19 mouse cellular contexts compared by ENCODE assay signal in the genomic region with DNA sequence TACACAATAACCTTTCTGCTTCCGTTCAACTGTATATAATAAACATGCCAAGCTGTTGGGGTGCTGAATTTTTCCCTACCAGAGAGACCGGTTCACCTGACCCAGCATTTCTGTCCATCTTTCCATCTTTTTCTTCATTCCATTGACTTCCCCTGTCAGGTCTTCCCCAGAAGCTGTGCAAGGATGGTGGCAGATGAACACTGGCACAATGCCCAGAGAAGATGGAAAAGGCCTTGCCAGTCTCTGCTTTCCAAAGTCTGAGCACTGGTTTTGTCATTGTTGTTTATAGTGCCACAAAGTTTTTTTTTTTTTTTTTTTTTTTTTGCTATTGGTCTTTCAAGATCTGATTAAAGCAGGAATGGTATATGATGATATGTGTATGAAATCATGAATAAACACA.
DNase-seq lines count a peak whose midpoint lies in the region; ATAC-seq and TF ChIP-seq lines count a peak whose summit lies in the region.
"Had no signal": no experiment of that assay in that cellular context is flagged by ENCODE, and none has a peak within 500 bp of the region (broad histone marks: within the 10 kb centered on the region; RNA-seq: fewer than 3 reads in every experiment).

No protein-coding gene starts in this region.

- no peaks in the 10 kb centered on the region for H3K4me1 ChIP-seq in hindbrain, postnatal 0 days (ENCODE audit: insufficient read depth, low read length)
- H3K4me1 ChIP-seq in hindbrain, embryonic 10.5 days (replicated peaks): peaks cover 6% of the 10 kb centered on the region; the same call in 1 of the 2 replicates
- H3K4me1 ChIP-seq in midbrain, postnatal 0 days (ENCODE audit: insufficient read depth, low read length): no peaks in the 10 kb centered on the region
- no peaks in the 10 kb centered on the region for H3K4me1 ChIP-seq in midbrain, embryonic 14.5 days (ENCODE audit: control insufficient read depth, insufficient read depth, low read length)
- H3K4me1 ChIP-seq: embryonic facial prominence, embryonic 10.5 days; embryonic facial prominence, embryonic 12.5 days; forebrain, embryonic 15.5 days had no signal

- no peaks in the 10 kb centered on the region for H3K27me3 ChIP-seq in hindbrain, postnatal 0 days (ENCODE audit: insufficient read depth, low read length)
- no peaks in the 10 kb centered on the region for H3K27me3 ChIP-seq in hindbrain, embryonic 10.5 days (ENCODE audit: insufficient read depth, poor library complexity, severe bottlenecking)
- no peaks in the 10 kb centered on the region for H3K27me3 ChIP-seq in midbrain, postnatal 0 days (ENCODE audit: insufficient read depth, low read length)
- no peaks in the 10 kb centered on the region for H3K27me3 ChIP-seq in midbrain, embryonic 14.5 days (ENCODE audit: control insufficient read depth, insufficient read depth, low read length)
- H3K27me3 ChIP-seq: embryonic facial prominence, embryonic 12.5 days; forebrain, embryonic 12.5 days; forebrain, embryonic 15.5 days had no signal

- TF ChIP-seq CTCF in hindbrain, postnatal 0 days (IDR thresholded peaks at IDR 0.05; ENCODE audit: low read depth): no peak
- no peak for TF ChIP-seq CTCF in midbrain, postnatal 0 days (IDR thresholded peaks at IDR 0.05)
- TF ChIP-seq CTCF in brain, embryonic 14.5 days (IDR thresholded peaks at IDR 0.05; ENCODE audit: borderline replicate concordance, extremely low read depth, insufficient read depth, insufficient read length): no peak

- no peaks in the 10 kb centered on the region for H3K9me3 ChIP-seq in hindbrain, postnatal 0 days (ENCODE audit: low read length)
- no peaks in the 10 kb centered on the region for H3K9me3 ChIP-seq in hindbrain, embryonic 10.5 days
- no peaks in the 10 kb centered on the region for H3K9me3 ChIP-seq in midbrain, postnatal 0 days (ENCODE audit: low read length)
- H3K9me3 ChIP-seq in midbrain, embryonic 14.5 days (ENCODE audit: control insufficient read depth, low read length): no peaks in the 10 kb centered on the region
- H3K9me3 ChIP-seq: embryonic facial prominence, embryonic 10.5 days; embryonic facial prominence, embryonic 12.5 days; forebrain, embryonic 12.5 days; forebrain, embryonic 15.5 days had no signal

- no peak overlapping the region for H3K4me3 ChIP-seq in hindbrain, postnatal 0 days (ENCODE audit: low read length)
- no peak overlapping the region for H3K4me3 ChIP-seq in hindbrain, embryonic 10.5 days
- H3K4me3 ChIP-seq in midbrain, postnatal 0 days (ENCODE audit: low read depth, low read length): no peak overlapping the region
- H3K4me3 ChIP-seq in midbrain, embryonic 14.5 days (replicated peaks; ENCODE audit: low read depth, low read length): no peak overlapping the region
- H3K4me3 ChIP-seq: embryonic facial prominence, embryonic 10.5 days; embryonic facial prominence, embryonic 12.5 days; forebrain, embryonic 12.5 days; forebrain, embryonic 15.5 days had no signal

- ATAC-seq in hindbrain, postnatal 0 days: no peak
- ATAC-seq in midbrain, postnatal 0 days (ENCODE audit: low FRiP score): no peak
- ATAC-seq in midbrain, embryonic 14.5 days (ENCODE audit: low FRiP score, low TSS enrichment): no peak
- ATAC-seq: forebrain, embryonic 15.5 days; forebrain, postnatal 0 days had no signal

- no peaks in the 10 kb centered on the region for H3K36me3 ChIP-seq in hindbrain, postnatal 0 days (ENCODE audit: insufficient read depth, low read length)
- no peaks in the 10 kb centered on the region for H3K36me3 ChIP-seq in hindbrain, embryonic 10.5 days
- no peaks in the 10 kb centered on the region for H3K36me3 ChIP-seq in midbrain, postnatal 0 days (ENCODE audit: insufficient read depth, low read length)
- H3K36me3 ChIP-seq in midbrain, embryonic 14.5 days (ENCODE audit: control insufficient read depth, insufficient read depth, low read length): no peaks in the 10 kb centered on the region
- H3K36me3 ChIP-seq: embryonic facial prominence, embryonic 10.5 days; embryonic facial prominence, embryonic 12.5 days; forebrain, embryonic 12.5 days; forebrain, embryonic 15.5 days had no signal

- TF ChIP-seq POLR2A in brain, embryonic 14.5 days (IDR thresholded peaks at IDR 0.05; ENCODE audit: borderline replicate concordance, extremely low read depth, insufficient read depth, insufficient read length, poor library complexity, severe bottlenecking): no peak

- no peak overlapping the region for H3K4me2 ChIP-seq in hindbrain, postnatal 0 days (ENCODE audit: low read depth, low read length)
- no peak overlapping the region for H3K4me2 ChIP-seq in midbrain, postnatal 0 days (ENCODE audit: low read depth, low read length, poor library complexity, severe bottlenecking)
- H3K4me2 ChIP-seq in midbrain, embryonic 14.5 days (ENCODE audit: low read length): no peak overlapping the region
- H3K4me2 ChIP-seq: embryonic facial prominence, embryonic 12.5 days; forebrain, embryonic 12.5 days; forebrain, embryonic 15.5 days had no signal

- peak; percentile 45 to 58 for DNase-seq in cerebellum, postnatal 14 days
- DNase-seq in cerebellum, adult 11 months: no peak
- peak; percentile 44 for DNase-seq in hindbrain, postnatal 0 days (ENCODE audit: low spot score)
- no peak for DNase-seq in hindbrain, embryonic 10.5 days (ENCODE audit: low spot score)
- peak; percentile 36 for DNase-seq in midbrain, postnatal 0 days (ENCODE audit: low spot score)
- no peak for DNase-seq in midbrain, embryonic 14.5 days
- DNase-seq in brain, embryonic 14.5 days (ENCODE audit: low read depth): peak; percentile 24
- no peak for DNase-seq in lung, postnatal 14 days
- DNase-seq: adrenal gland, adult 2 months; adrenal gland, postnatal 10 days; adrenal gland, postnatal 25 days; cerebellum, adult 11-12 months; cerebellum, adult 9-10 months; embryo, embryonic 11 days; forebrain, postnatal 0 days had no signal

- 89% methylated on average over 2 of the region's 2 CpGs for WGBS in hindbrain, postnatal 0 days
- WGBS in hindbrain, embryonic 10.5 days: 92% methylated on average over 2 of the region's 2 CpGs
- WGBS in midbrain, postnatal 0 days: 98% methylated on average over 2 of the region's 2 CpGs
- 97% methylated on average over 2 of the region's 2 CpGs for WGBS in midbrain, embryonic 14.5 days

- no peak overlapping the region for H3K27ac ChIP-seq in hindbrain, postnatal 0 days
- H3K27ac ChIP-seq in hindbrain, embryonic 10.5 days: no peak overlapping the region
- H3K27ac ChIP-seq in midbrain, postnatal 0 days (ENCODE audit: low read depth, low read length): no peak overlapping the region
- no peak overlapping the region for H3K27ac ChIP-seq in midbrain, embryonic 14.5 days (replicated peaks; ENCODE audit: low read depth, low read length)
- H3K27ac ChIP-seq: embryonic facial prominence, embryonic 10.5 days; embryonic facial prominence, embryonic 12.5 days; forebrain, embryonic 12.5 days; forebrain, embryonic 15.5 days had no signal

- no peak overlapping the region for H3K9ac ChIP-seq in hindbrain, postnatal 0 days (replicated peaks; ENCODE audit: low read length)
- H3K9ac ChIP-seq in midbrain, postnatal 0 days (replicated peaks; ENCODE audit: low read length, poor library complexity, severe bottlenecking): no peak overlapping the region
- H3K9ac ChIP-seq in midbrain, embryonic 14.5 days (replicated peaks; ENCODE audit: low read length): no peak overlapping the region
- H3K9ac ChIP-seq: embryonic facial prominence, embryonic 12.5 days; forebrain, embryonic 12.5 days; forebrain, embryonic 15.5 days; forebrain, postnatal 0 days had no signal

Comparison
In these comparisons a context has a peak if more than half of its experiments do, and no peak if none do; other contexts are left out.
1. DNase-seq: peak in cerebellum, postnatal 14 days (2 of 2), hindbrain, postnatal 0 days (single experiment), midbrain, postnatal 0 days (single experiment) and brain, embryonic 14.5 days (single experiment); none in cerebellum, adult 11 months (single experiment), hindbrain, embryonic 10.5 days (single experiment), midbrain, embryonic 14.5 days (single experiment) and lung, postnatal 14 days (single experiment).